Mouse (Mus musculus): ENCODE results near the gene Nrap.

DNA sequence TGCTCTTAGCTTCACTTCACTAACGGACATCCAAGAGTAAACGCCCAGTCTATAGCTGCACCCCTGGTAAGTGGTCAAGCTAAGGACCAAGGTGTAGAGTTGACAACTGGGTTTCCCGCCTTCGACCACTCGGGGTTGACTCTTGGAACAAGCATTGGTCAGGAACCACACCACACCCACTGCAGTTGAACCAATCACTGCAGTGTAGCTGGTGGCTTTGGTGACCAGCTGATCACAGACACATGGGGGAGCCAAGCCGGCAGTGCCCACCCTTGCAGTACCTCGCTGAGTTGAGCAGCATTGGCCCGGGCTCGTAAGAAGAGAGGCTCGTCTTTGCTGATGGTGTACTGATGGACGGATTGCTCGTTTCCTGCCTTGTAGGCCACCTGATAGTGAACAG, 34.6 kb downstream of the Nrap start:
- no peak for TF ChIP-seq CTCF (IDR thresholded peaks at IDR 0.05; ENCODE audit: low read depth)
- TF ChIP-seq EP300 (IDR thresholded peaks at IDR 0.05; ENCODE audit: low read depth): no peak
